Mouse (Mus musculus) E14TG2a.4 (cell line): ENCODE measurements around the gene Tlcd2.

ENCODE experiments used
- H3K27me3 ChIP-seq: 2 replicates; pipeline ENCODE4 v1.6.1; 2014; ENCODE audit warnings: low read length, control low read depth; ENCODE audit not compliant: insufficient read depth
- H3K36me3 ChIP-seq: 2 replicates; pipeline ENCODE4 v1.6.1; 2014; ENCODE audit warnings: low read length, control low read depth; ENCODE audit not compliant: insufficient read depth
- H3K4me1 ChIP-seq: replicated peaks from 2 replicates; pipeline ENCODE4 v1.6.1; 2014; ENCODE audit warnings: low read depth, low read length, control low read depth
- H3K4me3 ChIP-seq: replicated peaks from 2 replicates; pipeline ENCODE4 v1.5.1; 2014; ENCODE audit warnings: mild to moderate bottlenecking, low read length
- H3K9me3 ChIP-seq: 2 replicates; pipeline ENCODE4 v1.6.1; 2014; ENCODE audit warnings: low read length, control low read depth
- CTCF ChIP-seq: conservative IDR thresholded peaks from 2 replicates; pipeline ENCODE4 v1.5.1; 2014; ENCODE audit warnings: low read length
- NANOG ChIP-seq: IDR thresholded peaks from 2 replicates; pipeline ENCODE4 v1.6.1; 2014; ENCODE audit warnings: borderline replicate concordance, low read length, mixed read lengths
- POU5F1 ChIP-seq: IDR thresholded peaks from 2 replicates; pipeline ENCODE4 v1.6.1; 2014; ENCODE audit warnings: low read length, borderline replicate concordance

The Tlcd2 gene

DNA sequence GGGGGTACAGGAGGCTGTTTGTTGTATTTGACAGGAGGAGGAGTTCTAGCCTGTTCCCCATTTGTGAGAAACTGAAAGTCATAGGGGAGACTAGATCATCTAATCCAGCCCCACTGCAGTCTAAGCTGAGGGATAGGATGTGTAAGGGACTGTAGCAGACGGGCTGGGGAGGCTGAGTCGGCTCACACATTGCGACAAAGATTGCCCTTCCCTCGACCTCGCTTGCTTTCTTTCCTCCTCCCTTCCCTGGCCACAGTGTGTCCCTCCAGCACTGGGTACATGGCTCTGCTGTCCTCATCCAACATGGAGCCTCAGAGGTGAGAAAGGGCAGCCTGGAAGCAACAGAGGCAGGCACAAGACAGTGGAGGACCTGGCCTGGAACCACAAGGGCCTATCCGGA, 3.5 kb downstream of the Tlcd2 start:
- Histone ChIP-seq H3K36me3 (peaks cover 27% of the 10 kb centered on the region), H3K4me3 (no peak overlapping the region), H3K9me3 (no peaks in the 10 kb centered on the region), H3K4me1 (peaks cover 53% of the 10 kb centered on the region), H3K27me3 (peaks cover 17% of the 10 kb centered on the region)
- TF ChIP-seq POU5F1 (no peak), CTCF (no peak), NANOG (no peak)

DNA sequence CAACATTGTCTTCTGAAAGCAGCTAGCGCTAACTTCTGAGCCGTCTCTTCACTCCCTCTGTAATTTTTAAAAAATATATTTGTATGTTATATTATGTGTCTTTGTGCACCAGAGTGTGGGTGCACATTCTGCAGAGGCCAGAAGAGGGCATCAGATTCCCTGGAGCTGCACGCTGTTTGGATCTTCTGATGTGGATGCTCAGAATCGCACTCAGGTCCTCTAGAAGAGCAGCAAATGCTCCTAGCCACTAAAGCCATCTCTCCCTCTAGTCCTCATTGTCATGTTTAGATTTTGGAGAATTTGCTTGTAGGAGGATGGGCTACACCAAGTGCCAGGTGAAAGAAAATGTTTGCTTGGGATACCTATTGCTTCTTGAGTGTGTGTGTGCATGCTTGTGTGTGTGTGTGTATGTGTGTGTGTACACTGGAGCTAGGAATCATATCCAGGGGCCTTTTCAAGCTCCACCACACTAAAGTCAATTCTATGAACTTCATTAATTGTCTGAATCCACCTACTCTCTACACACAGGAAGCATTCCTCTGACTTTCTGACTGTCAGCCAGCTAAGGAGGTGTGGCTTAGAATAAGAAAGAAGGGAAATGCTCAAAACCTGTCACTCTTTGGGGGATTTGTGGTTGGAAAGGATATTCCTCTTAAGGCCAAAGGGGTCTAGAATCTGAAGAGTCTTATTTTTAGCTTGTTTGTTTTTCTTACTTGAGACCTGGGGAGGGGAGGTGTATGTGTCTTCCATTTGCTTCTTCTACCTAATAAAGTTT, 5.4 kb downstream of the Tlcd2 start:
- no peak for TF ChIP-seq NANOG
- no peak for TF ChIP-seq POU5F1
- TF ChIP-seq CTCF, result peak; percentile 24; the same call in 1 of the 2 replicates
- H3K27me3 ChIP-seq, result peaks cover 17% of the 10 kb centered on the region
- peaks cover 50% of the 10 kb centered on the region for H3K4me1 ChIP-seq
- H3K4me3 ChIP-seq, result no peak overlapping the region
- peaks cover 27% of the 10 kb centered on the region for H3K36me3 ChIP-seq
- no peaks in the 10 kb centered on the region for H3K9me3 ChIP-seq

DNA sequence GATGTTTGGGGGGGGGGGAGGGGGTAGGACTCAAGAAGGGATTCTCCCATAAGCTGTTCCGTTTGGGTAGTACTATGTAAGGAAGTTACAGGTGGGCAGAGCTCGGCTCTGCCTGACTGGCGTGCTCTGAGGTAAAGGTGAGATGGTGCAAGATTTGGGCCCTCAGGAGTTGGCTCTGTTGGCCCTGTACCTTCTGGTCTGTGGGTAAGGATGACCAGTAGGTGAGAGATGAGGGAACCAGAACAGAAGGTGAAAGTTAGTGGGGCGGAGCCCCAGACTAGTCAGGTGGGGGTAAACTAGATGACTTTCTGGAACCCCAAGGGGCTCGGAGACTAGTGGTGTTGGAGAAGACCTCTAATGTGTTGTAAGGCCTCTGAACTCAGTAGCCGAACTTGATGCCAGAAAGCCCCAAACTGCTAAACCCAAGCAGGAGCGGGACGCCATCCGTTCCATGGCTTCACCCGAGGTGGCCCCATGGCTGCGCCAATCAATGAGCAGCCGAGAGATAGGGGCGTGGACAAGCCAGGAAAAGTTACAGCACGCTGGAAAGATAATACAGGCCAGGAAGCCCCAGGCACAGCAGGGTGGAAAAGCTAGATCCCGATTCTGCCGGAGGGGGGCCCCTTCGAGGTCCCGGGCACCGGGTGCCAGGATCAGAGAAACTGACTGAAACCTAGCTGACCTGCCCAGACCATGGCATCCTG, 6.1 kb downstream of the Tlcd2 start:
- peaks cover 47% of the 10 kb centered on the region for H3K4me1 ChIP-seq
- H3K9me3 ChIP-seq, result no peaks in the 10 kb centered on the region
- TF ChIP-seq CTCF (no peak), POU5F1 (no peak), NANOG (no peak)
- peak overlapping the region; percentile 79 for H3K4me3 ChIP-seq
- peaks cover 17% of the 10 kb centered on the region for H3K27me3 ChIP-seq
- peaks cover 27% of the 10 kb centered on the region for H3K36me3 ChIP-seq

DNA sequence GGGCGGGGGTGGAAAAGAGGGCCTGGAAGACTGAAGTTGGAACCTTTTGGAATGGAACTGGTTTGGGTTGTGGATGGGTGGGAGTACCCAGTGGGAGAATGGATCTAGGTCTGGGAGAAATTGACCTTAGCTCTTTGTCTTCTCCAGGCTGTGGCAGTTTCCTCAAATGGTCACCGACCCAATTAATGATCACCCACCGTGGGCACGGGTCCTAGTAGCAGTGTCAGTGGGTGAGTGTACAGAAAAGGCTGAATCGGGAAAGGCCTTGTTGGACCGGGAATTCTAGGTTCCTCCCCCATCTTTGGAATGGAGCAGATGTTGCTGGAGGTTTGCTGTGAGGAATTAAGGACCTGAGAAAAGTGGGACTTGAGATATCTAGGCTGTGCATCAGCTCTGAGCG, 6.9 kb downstream of the Tlcd2 start:
- Histone ChIP-seq H3K4me3 (peak overlapping the region; percentile 79), H3K36me3 (peaks cover 27% of the 10 kb centered on the region), H3K4me1 (peaks cover 46% of the 10 kb centered on the region), H3K27me3 (peaks cover 20% of the 10 kb centered on the region), H3K9me3 (no peaks in the 10 kb centered on the region)
- TF ChIP-seq CTCF (no peak), NANOG (no peak), POU5F1 (no peak)

- Histone ChIP-seq H3K27me3 (peaks cover 20% of the 10 kb centered on the region), H3K9me3 (no peaks in the 10 kb centered on the region), H3K4me3 (no peak overlapping the region), H3K4me1 (peaks cover 43% of the 10 kb centered on the region), H3K36me3 (peaks cover 19% of the 10 kb centered on the region)
- TF ChIP-seq NANOG (no peak), CTCF (no peak), POU5F1 (no peak)
These were observed 7.7 kb downstream of the Tlcd2 start for GRCm38 (mm10) chr11:75469261-75469660.

DNA sequence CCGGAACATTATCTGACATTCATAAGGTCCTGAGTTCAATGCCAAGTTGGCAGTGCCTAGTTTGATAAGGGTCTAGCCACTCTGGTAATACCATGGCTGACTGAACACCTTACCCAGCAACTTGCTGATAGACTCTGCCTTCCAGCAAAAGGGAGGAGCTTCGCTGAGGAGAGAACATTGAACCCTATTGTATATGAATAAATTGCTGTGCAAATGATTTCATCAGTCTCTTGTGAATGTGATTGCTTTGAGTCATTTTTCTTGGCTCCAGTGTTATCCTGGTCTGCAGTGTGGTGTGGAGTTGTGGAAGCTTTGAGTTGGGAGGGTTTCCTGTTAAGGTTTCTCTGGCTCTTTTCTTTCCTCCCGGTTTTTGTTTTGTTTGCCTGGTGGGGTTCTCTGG, 9.2 kb downstream of the Tlcd2 start:
- H3K4me3 ChIP-seq, result no peak overlapping the region
- H3K27me3 ChIP-seq, result peaks cover 20% of the 10 kb centered on the region
- no peaks in the 10 kb centered on the region; the same call in 1 of the 2 replicates for H3K9me3 ChIP-seq
- H3K4me1 ChIP-seq, result peaks cover 33% of the 10 kb centered on the region
- peaks cover 4% of the 10 kb centered on the region for H3K36me3 ChIP-seq
- TF ChIP-seq POU5F1 (no peak), CTCF (no peak), NANOG (no peak)

GRCm38 (mm10) chr11:75472469-75473081, 11.1 kb downstream of the Tlcd2 start:
- H3K9me3 ChIP-seq, result no peaks in the 10 kb centered on the region; the same call in 1 of the 2 replicates
- H3K4me1 ChIP-seq, result peaks cover 27% of the 10 kb centered on the region
- TF ChIP-seq POU5F1 (no peak), NANOG (no peak), CTCF (no peak)
- no peak overlapping the region for H3K4me3 ChIP-seq
- no peaks in the 10 kb centered on the region for H3K36me3 ChIP-seq
- peaks cover 29% of the 10 kb centered on the region for H3K27me3 ChIP-seq

GRCm38 (mm10) chr11:75473376-75473775, 11.9 kb downstream of the Tlcd2 start:
- Histone ChIP-seq H3K9me3 (no peaks in the 10 kb centered on the region; the same call in 1 of the 2 replicates), H3K4me1 (peaks cover 19% of the 10 kb centered on the region), H3K27me3 (peaks cover 25% of the 10 kb centered on the region), H3K36me3 (no peaks in the 10 kb centered on the region), H3K4me3 (no peak overlapping the region)
- TF ChIP-seq CTCF (no peak), POU5F1 (no peak), NANOG (no peak)
